ENCODE assay signal across 13 mouse cellular contexts in genomic region chr2:117804686-117805085, GRCm38 (mm10).
"Had no signal": no experiment of that assay in that cellular context is flagged by ENCODE, and none has a peak within 500 bp of the region (broad histone marks: within the 10 kb centered on the region; RNA-seq: fewer than 3 reads in every experiment).

No protein-coding gene starts in this region.

- H3K36me3 ChIP-seq: limb, embryonic 12.5 days; midbrain, embryonic 12.5 days; neural tube, embryonic 15.5 days had no signal

- H3K27me3 ChIP-seq: limb, embryonic 12.5 days; megakaryocyte, embryonic 14.5 days; midbrain, embryonic 12.5 days; neural tube, embryonic 15.5 days had no signal

- H3K9ac ChIP-seq: limb, embryonic 12.5 days; midbrain, embryonic 12.5 days; neural tube, embryonic 15.5 days had no signal

- H3K4me1 ChIP-seq: limb, embryonic 12.5 days; midbrain, embryonic 12.5 days; neural tube, embryonic 15.5 days had no signal

- H3K4me3 ChIP-seq: limb, embryonic 12.5 days; megakaryocyte, embryonic 14.5 days; midbrain, embryonic 12.5 days; neural tube, embryonic 15.5 days had no signal

- DNase-seq: kidney, adult 11 months; kidney, postnatal 14 days; layer of hippocampus, postnatal 36 days; liver; lung, postnatal 10 days; right cerebral cortex, adult 18-20 months; right cerebral cortex, postnatal 25 days; thymus, postnatal 36 days had no signal

- H3K9me3 ChIP-seq: limb, embryonic 12.5 days; megakaryocyte, embryonic 14.5 days; midbrain, embryonic 12.5 days; neural tube, embryonic 15.5 days had no signal

- H3K27ac ChIP-seq: limb, embryonic 12.5 days; macrophage; midbrain, embryonic 12.5 days; neural tube, embryonic 15.5 days had no signal

- H3K4me2 ChIP-seq: limb, embryonic 12.5 days; midbrain, embryonic 12.5 days; neural tube, embryonic 15.5 days had no signal
